Mouse (Mus musculus): ENCODE measurements around the gene Rsrc2. TPM values are rescaled to one million over a fixed set of nuclear protein-coding genes. Genes with fewer than 3 reads are reported as not detected.
A peak's percentile ranks its signal among the peaks of the same experiment; 100 is the strongest.
"Not testable (repeated sequence)": the region's sequence is repeated elsewhere in the genome, so short reads cannot be mapped to it uniquely, and the experiment has no call there.

The Rsrc2 gene
- polyA plus RNA-seq, 1 experiment from 2014 or later = 83.9 TPM

DNA sequence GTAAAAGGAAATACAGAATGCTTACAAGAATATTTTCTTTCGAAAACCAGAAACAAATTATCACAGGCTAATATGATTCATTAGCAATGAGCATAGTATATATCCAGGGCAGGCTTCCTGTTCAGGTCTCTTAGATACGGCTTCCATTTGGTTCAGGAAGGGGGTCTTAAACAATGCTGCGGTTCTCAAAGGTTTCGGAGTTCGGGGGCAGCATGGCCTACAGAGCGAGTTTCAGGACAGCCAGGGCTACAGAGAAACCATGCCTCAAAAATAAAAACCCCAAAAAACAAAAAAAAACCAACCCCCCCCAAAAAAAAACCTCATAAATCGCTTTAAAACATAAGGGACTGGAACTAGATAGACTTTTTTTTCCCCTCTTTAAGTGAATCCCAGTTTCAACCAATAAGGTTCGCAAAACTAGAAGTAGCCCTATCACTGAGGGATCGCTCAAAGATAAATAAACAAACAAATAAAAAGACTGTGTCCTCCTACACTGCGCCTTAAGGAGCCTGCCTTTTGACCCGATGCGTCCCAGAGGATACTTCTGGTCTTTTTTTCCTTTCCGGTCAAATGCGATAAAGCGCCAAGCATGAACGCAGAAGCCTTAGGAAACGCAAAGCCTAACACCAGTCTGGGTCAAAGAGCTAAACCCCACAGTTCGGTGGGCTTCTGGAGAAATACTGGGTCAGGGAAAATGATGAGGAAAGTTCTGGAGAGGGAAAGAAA, 712 bp downstream of the Rsrc2 start:
- Histone ChIP-seq H3K27ac (ENCODE audit: low read length) (peak overlapping the region; percentile 97), H3K9ac (ENCODE audit: low read length) (peak overlapping the region; percentile 83), H3K4me1 (ENCODE audit: control insufficient read depth, insufficient read depth, low read length) (peaks cover 34% of the 10 kb centered on the region), H3K9me3 (replicated peaks; ENCODE audit: control insufficient read depth, low read length) (no peaks in the 10 kb centered on the region), H3K4me2 (ENCODE audit: low read depth, low read length) (peak overlapping the region; percentile 93), H3K27me3 (ENCODE audit: control insufficient read depth, insufficient read depth, low read length) (no peaks in the 10 kb centered on the region), H3K36me3 (ENCODE audit: control insufficient read depth, insufficient read depth) (peaks cover 13% of the 10 kb centered on the region), H3K4me3 (ENCODE audit: low read length) (peak overlapping the region; percentile 62)
- 0 out of 2 replicates have a peak, but pooled peaks have one; percentile 2 for ATAC-seq (replicated peaks; ENCODE audit: extremely low read depth, insufficient read depth, low FRiP score)
- WGBS = under 1% methylated on average over 18 of the region's 18 CpGs

DNA sequence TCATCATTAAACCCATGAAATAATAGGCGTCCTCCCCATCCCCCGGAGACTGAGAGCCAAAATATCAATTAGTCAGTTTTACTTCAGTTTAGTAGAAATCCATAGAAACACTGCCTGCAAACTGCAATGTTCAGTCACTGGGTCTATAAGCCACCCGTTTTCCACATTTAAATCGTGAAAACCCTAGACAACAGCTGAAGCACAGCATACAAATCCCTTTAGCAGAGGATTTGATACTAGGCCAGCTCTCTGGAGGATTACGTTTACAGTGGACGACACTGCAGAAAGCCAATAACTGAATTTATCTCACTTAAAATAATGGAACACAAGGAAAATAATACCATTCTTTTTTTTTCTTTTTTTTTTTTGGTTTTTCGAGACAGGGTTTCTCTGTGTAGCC, 1.6 kb downstream of the Rsrc2 start:
- Histone ChIP-seq H3K9me3 (replicated peaks; ENCODE audit: control insufficient read depth, low read length) (no peaks in the 10 kb centered on the region), H3K36me3 (ENCODE audit: control insufficient read depth, insufficient read depth) (peaks cover 20% of the 10 kb centered on the region), H3K4me2 (ENCODE audit: low read depth, low read length) (peak overlapping the region; percentile 93), H3K4me1 (ENCODE audit: control insufficient read depth, insufficient read depth, low read length) (peaks cover 34% of the 10 kb centered on the region), H3K4me3 (ENCODE audit: low read length) (peak overlapping the region; percentile 62), H3K27me3 (ENCODE audit: control insufficient read depth, insufficient read depth, low read length) (no peaks in the 10 kb centered on the region), H3K9ac (ENCODE audit: low read length) (peak overlapping the region; percentile 83), H3K27ac (ENCODE audit: low read length) (no peak overlapping the region)
- WGBS = 18% methylated on average over 7 of the region's 7 CpGs
- no peak for ATAC-seq (replicated peaks; ENCODE audit: extremely low read depth, insufficient read depth, low FRiP score)

DNA sequence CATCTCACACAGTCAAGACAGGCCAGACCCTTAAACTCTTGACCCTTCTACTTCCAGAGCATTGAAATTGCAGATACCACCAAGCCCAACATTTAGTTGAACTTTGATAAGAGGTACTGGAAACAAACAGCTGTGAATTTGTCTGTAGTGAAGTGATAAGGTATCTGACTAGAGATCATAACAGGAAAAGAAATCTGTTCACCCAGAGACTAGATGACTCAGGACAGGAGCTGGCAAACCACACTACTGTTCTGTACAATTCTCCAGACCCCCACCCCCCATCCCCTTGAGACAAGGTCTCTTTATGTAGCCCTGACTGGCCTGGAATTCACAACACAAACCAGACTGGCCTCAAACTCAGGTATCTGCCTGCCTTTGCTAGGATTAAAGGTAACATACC, 3.0 kb downstream of the Rsrc2 start:
- ATAC-seq (replicated peaks; ENCODE audit: extremely low read depth, insufficient read depth, low FRiP score) = no peak
- H3K9ac ChIP-seq (ENCODE audit: low read length) = peak overlapping the region; percentile 46; the same call in 1 of the 2 replicates
- no peaks in the 10 kb centered on the region for H3K9me3 ChIP-seq (replicated peaks; ENCODE audit: control insufficient read depth, low read length)
- H3K4me1 ChIP-seq (ENCODE audit: control insufficient read depth, insufficient read depth, low read length) = peaks cover 34% of the 10 kb centered on the region
- peak overlapping the region; percentile 12 for H3K4me3 ChIP-seq (ENCODE audit: low read length)
- H3K27me3 ChIP-seq (ENCODE audit: control insufficient read depth, insufficient read depth, low read length) = no peaks in the 10 kb centered on the region
- H3K36me3 ChIP-seq (ENCODE audit: control insufficient read depth, insufficient read depth) = peaks cover 23% of the 10 kb centered on the region
- H3K27ac ChIP-seq (ENCODE audit: low read length) = no peak overlapping the region
- peak overlapping the region; percentile 93 for H3K4me2 ChIP-seq (ENCODE audit: low read depth, low read length)

DNA sequence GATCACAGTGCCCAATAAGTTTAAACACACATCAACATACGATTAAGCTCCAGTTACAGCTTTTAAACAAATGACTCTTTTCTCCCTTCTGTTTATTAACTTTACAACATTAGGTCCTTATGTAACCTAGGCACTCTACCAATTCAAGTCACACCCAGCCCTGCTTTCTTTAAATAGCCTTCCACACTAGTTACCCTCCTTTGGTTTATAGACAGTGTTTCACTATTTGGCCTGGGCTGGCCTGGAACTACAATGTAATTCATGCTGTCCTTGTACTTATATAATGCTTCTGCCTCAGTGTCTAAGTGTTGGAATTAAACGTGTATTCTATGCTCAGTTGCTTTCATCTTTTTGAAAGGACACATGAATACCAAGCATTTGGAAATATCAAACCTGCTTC, 4.9 kb downstream of the Rsrc2 start:
- peaks cover 31% of the 10 kb centered on the region for H3K36me3 ChIP-seq (ENCODE audit: control insufficient read depth, insufficient read depth)
- no peak overlapping the region for H3K27ac ChIP-seq (ENCODE audit: low read length)
- no peak overlapping the region for H3K4me3 ChIP-seq (ENCODE audit: low read length)
- no peak for ATAC-seq (replicated peaks; ENCODE audit: extremely low read depth, insufficient read depth, low FRiP score)
- H3K4me2 ChIP-seq (ENCODE audit: low read depth, low read length) = no peak overlapping the region
- H3K27me3 ChIP-seq (ENCODE audit: control insufficient read depth, insufficient read depth, low read length) = no peaks in the 10 kb centered on the region
- no peaks in the 10 kb centered on the region for H3K9me3 ChIP-seq (replicated peaks; ENCODE audit: control insufficient read depth, low read length)
- H3K9ac ChIP-seq (ENCODE audit: low read length) = no peak overlapping the region; the same call in 1 of the 2 replicates
- H3K4me1 ChIP-seq (ENCODE audit: control insufficient read depth, insufficient read depth, low read length) = peaks cover 24% of the 10 kb centered on the region
- WGBS = 85% methylated on average over 2 of the region's 2 CpGs

DNA sequence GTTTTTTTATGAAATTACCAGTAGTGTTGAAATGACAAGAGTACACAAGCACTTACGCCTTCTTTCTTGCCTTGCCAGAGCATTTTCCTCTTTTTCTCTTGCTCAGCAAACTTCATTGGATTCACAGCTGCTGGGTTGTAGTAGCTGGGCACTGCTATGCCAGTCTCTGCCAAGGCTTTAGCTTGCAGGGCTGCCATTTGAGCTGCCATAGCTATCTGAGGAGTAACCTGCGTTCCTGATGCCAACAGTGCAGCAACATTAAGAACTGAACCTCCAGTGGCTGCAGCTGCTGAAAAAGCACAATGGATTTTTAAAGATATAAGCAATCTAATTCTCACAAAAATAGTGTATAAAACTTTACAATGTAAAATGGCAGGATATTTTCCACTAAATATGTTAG, 18.2 kb downstream of the Rsrc2 start:
- Histone ChIP-seq H3K4me2 (ENCODE audit: low read depth, low read length) (no peak overlapping the region), H3K4me3 (ENCODE audit: low read length) (no peak overlapping the region), H3K4me1 (ENCODE audit: control insufficient read depth, insufficient read depth, low read length) (no peaks in the 10 kb centered on the region), H3K36me3 (ENCODE audit: control insufficient read depth, insufficient read depth) (peaks cover 54% of the 10 kb centered on the region), H3K9me3 (replicated peaks; ENCODE audit: control insufficient read depth, low read length) (no peaks in the 10 kb centered on the region), H3K27ac (ENCODE audit: low read length) (no peak overlapping the region), H3K9ac (ENCODE audit: low read length) (no peak overlapping the region), H3K27me3 (ENCODE audit: control insufficient read depth, insufficient read depth, low read length) (no peaks in the 10 kb centered on the region)
- 93% methylated on average over 2 of the region's 2 CpGs for WGBS
- ATAC-seq (replicated peaks; ENCODE audit: extremely low read depth, insufficient read depth, low FRiP score) = no peak

DNA sequence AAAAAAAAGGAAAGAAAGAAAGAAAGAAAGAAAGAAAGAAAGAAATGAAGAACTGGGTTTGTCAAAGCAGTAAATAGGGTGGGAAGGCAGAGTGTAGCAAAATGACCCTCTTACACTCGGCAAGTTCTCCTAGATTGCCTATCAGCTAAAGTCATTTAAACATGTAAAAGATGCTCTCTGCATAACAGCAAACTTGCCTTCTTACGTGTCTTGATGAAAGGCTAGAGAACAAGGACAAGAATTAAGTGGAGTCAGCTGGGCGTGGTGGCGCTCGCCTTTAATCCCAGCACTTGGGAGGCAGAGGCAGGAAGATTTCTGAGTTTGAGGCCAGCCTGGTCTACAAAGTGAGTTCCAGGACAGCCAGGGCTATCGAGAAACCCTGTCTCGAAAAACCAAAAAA, 25.4 kb downstream of the Rsrc2 start:
- H3K9me3 ChIP-seq (replicated peaks; ENCODE audit: control insufficient read depth, low read length); H3K27ac ChIP-seq (ENCODE audit: low read length); H3K4me3 ChIP-seq (ENCODE audit: low read length); ATAC-seq (replicated peaks; ENCODE audit: extremely low read depth, insufficient read depth, low FRiP score); H3K4me1 ChIP-seq (ENCODE audit: control insufficient read depth, insufficient read depth, low read length); H3K4me2 ChIP-seq (ENCODE audit: low read depth, low read length); H3K36me3 ChIP-seq (ENCODE audit: control insufficient read depth, insufficient read depth); H3K9ac ChIP-seq (ENCODE audit: low read length); H3K27me3 ChIP-seq (ENCODE audit: control insufficient read depth, insufficient read depth, low read length): not testable (repeated sequence)
- WGBS = 86% methylated on average over 7 of the region's 7 CpGs

DNA sequence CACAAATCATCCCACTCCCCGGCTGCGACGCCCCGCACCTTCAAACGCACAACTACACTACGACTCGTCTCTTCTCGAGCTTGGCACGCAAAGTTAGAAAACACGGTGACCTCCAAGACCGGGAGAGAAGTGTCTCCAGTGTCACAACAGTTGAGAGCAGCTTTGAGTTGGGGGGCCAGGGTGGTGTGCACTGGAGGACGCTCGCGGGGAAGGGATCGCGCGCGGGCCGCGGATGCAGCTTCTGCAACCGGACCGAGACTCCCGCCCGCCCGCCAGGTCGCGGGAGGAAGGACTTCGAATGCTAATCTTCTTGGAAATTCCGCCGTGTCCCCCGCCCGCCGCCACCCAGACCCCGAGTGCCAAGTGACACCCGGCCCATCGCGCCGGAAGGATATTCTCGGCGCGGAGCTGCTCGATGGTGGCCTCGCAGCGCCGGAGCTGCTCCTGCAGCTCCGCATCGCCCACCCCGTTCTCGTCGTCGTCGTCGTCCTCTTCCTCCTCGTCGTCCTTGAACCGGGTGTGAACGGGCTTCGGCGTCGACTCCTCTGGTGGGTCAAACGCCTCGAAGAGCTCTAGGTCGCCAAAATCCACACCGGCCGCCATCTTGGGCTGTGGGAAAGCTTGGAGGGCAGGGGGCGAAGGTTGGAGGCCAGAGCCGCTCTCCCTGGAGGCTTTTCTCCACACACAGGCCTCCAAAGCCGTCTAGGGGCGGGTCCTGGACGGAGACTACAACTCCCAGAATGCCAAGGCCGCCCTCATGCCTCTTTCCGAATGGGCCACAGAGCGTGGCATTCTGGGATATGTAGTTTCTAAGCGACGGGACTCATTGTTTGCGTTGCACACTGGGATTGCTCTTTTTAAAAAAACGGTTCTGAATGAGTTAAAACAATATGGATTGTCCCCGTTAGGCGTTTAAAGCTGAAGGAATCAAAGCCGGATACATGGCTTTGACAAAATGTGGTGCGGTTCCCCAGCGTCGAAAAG, 28.6 kb downstream of the Rsrc2 start, which contains the start of gene Zcchc8:
Gene Zcchc8 (minus strand): TSS at position 773 of the 984 bp plus-strand sequence.
- Histone ChIP-seq H3K27ac (ENCODE audit: low read length) (peak within 1 kb of the TSS; percentile 77), H3K9me3 (replicated peaks; ENCODE audit: control insufficient read depth, low read length) (no peaks in the 10 kb centered on the region), H3K4me3 (ENCODE audit: low read length) (peak within 1 kb of the TSS; percentile 67), H3K27me3 (ENCODE audit: control insufficient read depth, insufficient read depth, low read length) (no peaks in the 10 kb centered on the region), H3K36me3 (ENCODE audit: control insufficient read depth, insufficient read depth) (peaks cover 8% of the 10 kb centered on the region), H3K4me1 (ENCODE audit: control insufficient read depth, insufficient read depth, low read length) (peaks cover 21% of the 10 kb centered on the region), H3K9ac (ENCODE audit: low read length) (peak within 1 kb of the TSS; percentile 85), H3K4me2 (ENCODE audit: low read depth, low read length) (peak within 1 kb of the TSS; percentile 76)
- WGBS = under 1% methylated on average over 83 of the region's 83 CpGs
- peak; percentile 100 for ATAC-seq (replicated peaks; ENCODE audit: extremely low read depth, insufficient read depth, low FRiP score)

DNA sequence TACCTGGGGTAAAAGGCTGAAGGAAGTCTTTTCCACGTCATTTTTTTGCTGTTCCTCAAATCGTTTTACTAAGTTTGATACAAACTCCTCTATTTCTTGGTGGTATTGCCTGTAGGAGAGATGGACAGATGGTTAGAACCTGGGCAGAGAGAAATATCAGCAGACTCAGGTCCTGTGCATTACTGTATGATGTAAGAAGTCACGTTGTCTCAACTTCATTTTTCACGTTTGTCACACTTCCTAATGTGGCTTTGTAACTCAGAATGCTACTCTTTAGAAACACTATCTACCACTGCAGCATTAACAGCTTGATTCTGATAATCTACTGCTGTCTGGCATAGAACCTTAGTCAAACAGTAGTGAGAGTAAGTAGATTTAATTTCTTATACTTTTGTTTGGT, 34.6 kb downstream of the Rsrc2 start:
- ATAC-seq (replicated peaks; ENCODE audit: extremely low read depth, insufficient read depth, low FRiP score) = no peak
- Histone ChIP-seq H3K36me3 (ENCODE audit: control insufficient read depth, insufficient read depth) (peaks cover 61% of the 10 kb centered on the region), H3K4me3 (ENCODE audit: low read length) (no peak overlapping the region), H3K27ac (ENCODE audit: low read length) (no peak overlapping the region), H3K27me3 (ENCODE audit: control insufficient read depth, insufficient read depth, low read length) (no peaks in the 10 kb centered on the region), H3K4me1 (ENCODE audit: control insufficient read depth, insufficient read depth, low read length) (peaks cover 21% of the 10 kb centered on the region), H3K4me2 (ENCODE audit: low read depth, low read length) (no peak overlapping the region), H3K9ac (ENCODE audit: low read length) (no peak overlapping the region), H3K9me3 (replicated peaks; ENCODE audit: control insufficient read depth, low read length) (0 out of 2 replicates have a peak, but pooled peaks cover 3% of the 10 kb centered on the region)
- 85% methylated on average over 4 of the region's 4 CpGs for WGBS

DNA sequence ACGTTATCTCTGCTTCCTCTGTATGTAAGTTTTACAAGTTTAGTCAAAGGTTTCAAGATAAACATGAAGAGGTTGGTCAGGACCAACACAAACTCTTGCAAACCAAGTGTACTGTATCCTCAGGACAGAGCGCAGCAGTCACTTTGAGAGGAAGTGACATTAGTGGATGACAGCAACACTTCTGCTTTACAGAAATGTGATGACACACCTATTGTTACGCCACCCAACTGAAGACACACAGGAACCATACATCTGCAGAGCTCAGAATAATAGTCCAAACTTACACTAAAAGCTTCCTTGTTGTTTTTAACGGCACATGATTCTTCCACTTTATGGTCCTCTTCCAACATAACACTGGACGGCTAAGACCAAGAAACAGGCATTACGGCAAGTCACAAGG, 35.4 kb downstream of the Rsrc2 start:
- H3K9ac ChIP-seq (ENCODE audit: low read length) = no peak overlapping the region
- no peak for ATAC-seq (replicated peaks; ENCODE audit: extremely low read depth, insufficient read depth, low FRiP score)
- 0 out of 2 replicates have a peak, but pooled peaks cover 3% of the 10 kb centered on the region for H3K9me3 ChIP-seq (replicated peaks; ENCODE audit: control insufficient read depth, low read length)
- peaks cover 13% of the 10 kb centered on the region for H3K4me1 ChIP-seq (ENCODE audit: control insufficient read depth, insufficient read depth, low read length)
- no peak overlapping the region for H3K27ac ChIP-seq (ENCODE audit: low read length)
- H3K4me2 ChIP-seq (ENCODE audit: low read depth, low read length) = no peak overlapping the region
- H3K4me3 ChIP-seq (ENCODE audit: low read length) = no peak overlapping the region
- WGBS = 93% methylated on average over 6 of the region's 6 CpGs
- H3K36me3 ChIP-seq (ENCODE audit: control insufficient read depth, insufficient read depth) = peaks cover 64% of the 10 kb centered on the region
- no peaks in the 10 kb centered on the region for H3K27me3 ChIP-seq (ENCODE audit: control insufficient read depth, insufficient read depth, low read length)

Measured in heart, embryonic 16.5 days (tissue).